Mouse (Mus musculus): ENCODE results near the gene Aars. TPM values are rescaled to one million over a fixed set of nuclear protein-coding genes. Genes with fewer than 3 reads are reported as not detected.
A peak's percentile ranks its signal among the peaks of the same experiment; 100 is the strongest.
"Not testable (repeated sequence)": the region's sequence is repeated elsewhere in the genome, so short reads cannot be mapped to it uniquely, and the experiment has no call there.

Gene Aars
- polyA plus RNA-seq (2016; fragmentation: Nextera tagmentation; extraction: Ambion mirVana), result 78.5 and 83.5 TPM in 2 replicates

DNA sequence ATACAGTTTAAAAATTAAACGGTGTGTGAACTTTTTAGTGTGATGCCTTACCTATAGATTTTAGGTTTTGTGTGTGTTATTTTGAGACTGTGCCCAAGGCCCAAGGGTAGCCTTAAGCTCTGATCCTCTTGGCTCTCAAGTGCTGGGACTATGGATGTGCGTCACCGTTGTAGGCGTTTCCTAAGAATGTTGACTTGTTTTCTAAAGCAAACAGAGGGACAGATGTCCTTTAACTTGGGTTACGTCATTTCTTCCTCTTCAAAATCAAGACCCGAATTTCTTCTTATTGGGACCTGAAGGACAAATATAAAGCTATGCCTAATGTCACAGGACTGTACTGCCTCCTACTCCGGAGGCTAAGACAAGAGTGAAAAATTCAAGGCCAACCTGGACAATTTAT lies at the start of gene Aars:
Gene Aars (plus strand): TSS at position 229 of the 400 bp plus-strand sequence.
- H3K36me3 ChIP-seq, result peaks cover 9% of the 10 kb centered on the region
- 95% methylated on average over 7 of the region's 7 CpGs for WGBS

DNA sequence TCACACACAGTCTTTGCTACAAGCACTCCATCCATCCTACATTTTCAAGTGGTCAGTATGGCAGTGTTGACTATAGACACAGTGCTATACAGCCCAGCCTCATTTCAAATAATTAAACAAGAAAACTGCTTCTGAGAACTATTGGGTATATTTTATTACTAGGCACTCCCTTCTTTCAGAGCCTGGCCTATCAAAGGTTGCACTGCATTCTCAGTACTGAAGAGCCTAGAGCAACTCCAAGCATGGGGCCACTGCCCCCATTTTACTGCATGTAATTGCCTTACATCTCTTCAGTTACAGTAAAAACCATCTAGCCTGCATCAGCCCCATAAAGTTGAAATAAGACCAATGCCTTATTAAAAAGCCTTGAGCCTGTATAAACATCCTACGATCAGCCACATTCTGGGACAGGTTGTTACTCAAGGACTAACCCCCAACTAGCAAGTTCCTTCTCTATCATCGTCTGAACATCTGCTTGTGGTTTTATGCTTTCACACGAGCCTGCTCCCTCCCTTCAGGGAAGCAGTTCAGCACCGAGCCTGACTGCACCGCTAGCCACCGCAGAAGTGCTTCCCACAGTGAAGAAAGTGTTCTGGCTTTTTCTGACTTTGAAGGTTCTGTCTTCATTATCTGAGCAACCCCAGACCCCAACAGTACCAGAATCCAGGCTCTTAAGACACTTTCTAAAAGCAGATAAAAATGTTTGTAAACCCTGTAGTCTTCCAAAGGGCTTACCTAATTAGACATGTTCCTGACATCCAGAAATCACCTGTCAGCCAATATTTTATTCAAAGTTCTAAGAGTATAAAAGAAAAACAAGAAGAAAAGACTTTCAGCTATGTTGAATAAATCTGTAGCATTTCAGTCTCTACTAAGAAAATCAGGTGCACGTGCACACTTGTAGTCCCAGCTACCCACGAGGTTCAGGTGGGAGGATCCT lies 44.9 kb upstream of the Aars start:
- Histone ChIP-seq H3K27me3 (no peaks in the 10 kb centered on the region), H3K36me3 (peaks cover 78% of the 10 kb centered on the region)

More for the DNA sequence above, at the start of gene Aars:
- H3K9ac ChIP-seq, result peak within 1 kb of the TSS; percentile 82
- peak within 1 kb of the TSS; percentile 91 for H3K27ac ChIP-seq
- ATAC-seq (ENCODE audit: low FRiP score), result no peak
- H3K27me3 ChIP-seq, result peaks cover 10% of the 10 kb centered on the region; the same call in 1 of the 2 replicates
- peak within 1 kb of the TSS; percentile 75 for H3K4me2 ChIP-seq (replicated peaks)
- H3K9me3 ChIP-seq (replicated peaks), result no peaks in the 10 kb centered on the region
- H3K4me1 ChIP-seq, result peaks cover 15% of the 10 kb centered on the region
- peak within 1 kb of the TSS; percentile 82 for H3K4me3 ChIP-seq

DNA sequence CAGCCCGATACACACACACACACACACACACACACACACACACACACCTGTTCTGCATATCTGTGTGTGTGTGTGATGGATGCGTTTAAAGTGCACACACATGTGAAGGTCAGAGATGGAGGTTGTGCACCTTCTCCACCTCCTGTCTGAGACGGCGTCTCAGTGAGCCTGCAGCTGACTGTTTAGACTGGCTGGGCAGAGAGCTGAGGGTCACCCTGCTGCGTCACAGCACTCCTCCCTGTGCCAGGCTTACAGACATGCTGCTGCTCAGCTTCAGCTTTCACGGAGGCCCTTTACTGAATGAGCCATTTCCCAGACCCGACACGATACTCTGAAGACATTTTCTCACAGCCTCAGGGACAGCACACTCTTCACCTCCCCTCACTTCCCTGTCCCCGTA lies 42.9 kb upstream of the Aars start:
- H3K36me3 ChIP-seq, result peaks cover 64% of the 10 kb centered on the region
- H3K4me2 ChIP-seq (replicated peaks), result no peak overlapping the region
- 88% methylated on average over 9 of the region's 9 CpGs for WGBS
- H3K27ac ChIP-seq, result no peak overlapping the region
- H3K4me3 ChIP-seq, result no peak overlapping the region
- no peaks in the 10 kb centered on the region for H3K9me3 ChIP-seq (replicated peaks)
- no peaks in the 10 kb centered on the region for H3K4me1 ChIP-seq
- H3K9ac ChIP-seq, result no peak overlapping the region
- no peak for ATAC-seq (ENCODE audit: low FRiP score)
- no peaks in the 10 kb centered on the region for H3K27me3 ChIP-seq

More for the DNA sequence above, 44.9 kb upstream of the Aars start:
- ATAC-seq (ENCODE audit: low FRiP score), result no peak
- Histone ChIP-seq H3K27ac (no peak overlapping the region), H3K9me3 (replicated peaks) (no peaks in the 10 kb centered on the region), H3K4me3 (no peak overlapping the region), H3K4me2 (replicated peaks) (no peak overlapping the region), H3K9ac (no peak overlapping the region), H3K4me1 (no peaks in the 10 kb centered on the region)
- 84% methylated on average over 8 of the region's 8 CpGs for WGBS

DNA sequence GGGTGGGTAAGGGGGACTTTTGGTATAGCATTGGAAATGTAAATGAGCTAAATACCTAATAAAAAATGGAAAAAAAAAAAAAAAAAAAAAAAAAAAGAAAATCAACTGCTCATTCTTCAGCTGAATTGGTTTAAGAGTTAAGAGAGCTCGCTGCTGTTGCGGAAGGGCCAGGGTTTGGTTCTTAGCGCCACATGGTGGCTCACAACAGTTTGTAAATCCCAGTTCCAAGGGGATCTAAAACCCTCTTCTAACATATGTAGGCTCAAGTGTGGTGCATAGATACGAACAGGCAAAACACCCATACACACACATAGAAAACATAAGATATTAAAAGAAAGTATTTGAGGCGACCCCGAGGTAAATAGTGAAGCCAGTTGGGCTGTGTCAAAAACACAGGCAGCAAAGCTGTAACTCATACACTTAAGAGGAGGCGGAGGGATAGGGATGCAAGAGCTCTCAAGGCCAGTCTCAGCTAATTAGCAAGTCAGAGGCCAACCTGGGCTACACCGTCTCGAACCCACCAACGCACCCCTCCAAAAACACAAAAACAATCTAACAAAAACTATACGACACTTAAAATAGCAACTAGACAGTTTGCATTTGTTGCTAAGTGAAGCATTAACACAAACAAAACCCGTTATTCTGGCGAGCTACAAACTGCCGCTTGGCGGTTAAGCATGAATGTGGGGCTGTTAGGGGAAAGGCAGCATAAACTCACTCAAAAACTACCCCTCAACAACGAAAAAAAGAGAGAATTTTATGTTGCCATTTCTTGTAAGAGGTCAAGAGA lies 36.1 kb upstream of the Aars start:
- Histone ChIP-seq H3K4me3 (peak overlapping the region; percentile 87), H3K9ac (peak overlapping the region; percentile 87), H3K27ac (peak overlapping the region; percentile 74; the same call in 1 of the 2 replicates), H3K9me3 (replicated peaks) (no peaks in the 10 kb centered on the region), H3K4me1 (peaks cover 10% of the 10 kb centered on the region), H3K27me3 (no peaks in the 10 kb centered on the region), H3K36me3 (peaks cover 9% of the 10 kb centered on the region), H3K4me2 (replicated peaks) (peak overlapping the region; percentile 86)
- ATAC-seq (ENCODE audit: low FRiP score), result no peak
- WGBS, result 40% methylated on average over 16 of the region's 16 CpGs

DNA sequence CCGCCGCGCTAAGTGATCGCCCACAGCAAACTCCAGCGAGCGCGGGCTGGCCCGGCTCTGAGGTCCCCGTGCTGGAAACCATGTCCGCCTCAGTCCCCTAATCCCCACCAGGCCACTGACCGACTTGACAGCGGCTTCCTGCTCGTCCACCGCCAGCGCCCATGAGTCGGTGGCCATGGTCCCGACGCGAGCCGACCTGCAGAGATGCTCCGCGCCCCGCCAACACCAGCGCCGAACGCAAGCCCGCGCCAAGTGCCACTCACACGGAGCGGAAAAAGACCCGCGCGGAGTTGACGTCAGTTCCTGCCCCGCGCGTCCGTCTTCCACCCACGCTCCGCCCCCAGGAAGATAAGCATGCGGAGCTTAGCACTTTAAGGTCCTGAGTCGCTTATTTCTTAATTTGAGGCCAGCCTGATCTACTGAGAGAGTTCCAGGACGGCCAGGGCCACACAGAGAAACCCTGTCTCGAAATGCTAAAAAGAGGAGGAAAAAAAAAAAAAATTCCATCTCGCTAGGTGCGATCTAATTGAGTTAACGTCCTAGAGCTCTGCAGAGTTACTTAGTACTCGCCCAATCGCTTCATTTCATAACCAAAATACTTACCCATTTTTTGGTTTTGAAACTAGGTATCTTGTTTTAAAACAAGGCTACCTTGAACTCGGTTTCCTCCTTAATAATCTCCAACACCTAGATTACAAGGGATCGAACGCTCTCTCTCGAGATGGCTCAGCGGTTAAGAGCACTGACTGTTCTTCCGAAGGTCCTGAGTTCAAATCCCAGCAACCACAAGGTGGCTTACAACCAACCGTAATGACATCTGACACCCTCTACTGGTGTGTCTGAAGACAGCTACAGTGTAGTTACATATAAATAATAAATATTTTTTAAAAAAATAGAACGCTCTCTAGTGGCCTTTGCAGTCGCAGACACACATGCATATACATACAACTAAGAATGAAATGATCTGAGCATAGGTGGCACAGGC lies 35.1 kb upstream of the Aars start, which contains the start of gene Ddx19a:
Gene Ddx19a (minus strand): TSS at position 254 of the 985 bp plus-strand sequence.
- Histone ChIP-seq H3K27me3 (no peaks in the 10 kb centered on the region), H3K9ac (peak within 1 kb of the TSS; percentile 87), H3K4me2 (replicated peaks) (peak within 1 kb of the TSS; percentile 86), H3K4me3 (peak within 1 kb of the TSS; percentile 87), H3K27ac (peak within 1 kb of the TSS; percentile 74), H3K9me3 (replicated peaks) (no peaks in the 10 kb centered on the region), H3K36me3 (peaks cover 3% of the 10 kb centered on the region), H3K4me1 (peaks cover 10% of the 10 kb centered on the region)
- WGBS, result 3% methylated on average over 58 of the region's 58 CpGs
- ATAC-seq (ENCODE audit: low FRiP score), result peak; percentile 94

DNA sequence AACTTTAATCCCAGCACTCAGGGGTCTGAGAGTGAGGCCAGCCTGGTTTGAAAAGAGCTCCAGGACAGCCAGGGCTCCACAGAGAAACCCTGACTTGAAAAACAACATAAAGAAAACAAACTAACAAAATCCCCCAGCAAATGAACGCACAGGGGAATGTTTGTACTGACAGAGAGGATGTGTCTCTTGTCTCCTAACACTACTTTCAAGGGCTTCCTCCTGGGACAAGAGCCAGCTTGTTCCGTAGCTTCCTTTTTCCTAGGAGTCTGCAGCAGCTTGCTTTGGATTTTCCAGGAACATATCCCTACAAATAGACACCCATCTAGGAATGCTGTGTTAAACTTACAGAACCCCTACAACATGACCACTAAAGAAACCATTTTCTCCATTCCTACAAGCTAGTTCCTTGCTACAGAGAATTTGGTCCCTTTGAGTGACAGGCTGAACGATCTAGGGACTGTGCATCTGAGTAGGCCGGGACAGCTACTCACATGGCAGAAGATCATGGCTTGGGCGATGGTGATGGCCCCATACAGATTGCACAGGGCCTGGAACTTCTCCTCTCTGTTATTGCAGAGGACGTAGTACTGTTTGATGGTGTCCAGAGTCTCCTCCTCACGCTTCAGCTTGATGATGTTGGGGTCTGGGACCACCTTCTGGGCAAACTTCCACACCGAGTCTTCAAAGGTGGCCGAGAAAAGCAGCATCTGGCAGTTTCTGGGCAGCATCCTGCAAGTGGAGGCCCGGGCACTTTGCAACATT lies 22.5 kb upstream of the Aars start:
- not testable (repeated sequence) for H3K27me3 ChIP-seq; ATAC-seq (ENCODE audit: low FRiP score); H3K4me3 ChIP-seq; H3K9ac ChIP-seq; H3K4me1 ChIP-seq; H3K27ac ChIP-seq; H3K4me2 ChIP-seq (replicated peaks); H3K9me3 ChIP-seq (replicated peaks)
- peaks cover 48% of the 10 kb centered on the region for H3K36me3 ChIP-seq
- 90% methylated on average over 7 of the region's 10 CpGs for WGBS

DNA sequence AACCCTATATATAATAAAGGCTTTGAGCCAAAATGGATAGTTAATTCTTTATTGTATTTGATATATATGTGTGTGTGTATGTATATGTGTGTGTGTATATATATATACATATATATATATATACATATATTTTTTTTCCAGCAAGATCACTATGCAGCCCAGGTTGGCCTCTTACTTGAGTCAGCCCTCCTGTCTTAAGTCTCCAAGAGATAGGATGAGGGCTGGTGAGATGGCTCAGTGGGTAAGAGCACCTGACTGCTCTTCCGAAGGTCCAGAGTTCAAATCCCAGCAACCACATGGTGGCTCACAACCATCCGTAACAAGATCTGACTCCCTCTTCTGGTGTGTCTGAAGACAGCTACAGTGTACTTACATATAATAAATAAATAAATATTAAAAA lies 6.3 kb upstream of the Aars start:
- H3K9me3 ChIP-seq (replicated peaks); H3K27me3 ChIP-seq; ATAC-seq (ENCODE audit: low FRiP score); H3K4me2 ChIP-seq (replicated peaks); H3K36me3 ChIP-seq; H3K4me1 ChIP-seq; H3K9ac ChIP-seq; H3K27ac ChIP-seq; H3K4me3 ChIP-seq: not testable (repeated sequence)
- 78% methylated on average over 2 of the region's 2 CpGs for WGBS

DNA sequence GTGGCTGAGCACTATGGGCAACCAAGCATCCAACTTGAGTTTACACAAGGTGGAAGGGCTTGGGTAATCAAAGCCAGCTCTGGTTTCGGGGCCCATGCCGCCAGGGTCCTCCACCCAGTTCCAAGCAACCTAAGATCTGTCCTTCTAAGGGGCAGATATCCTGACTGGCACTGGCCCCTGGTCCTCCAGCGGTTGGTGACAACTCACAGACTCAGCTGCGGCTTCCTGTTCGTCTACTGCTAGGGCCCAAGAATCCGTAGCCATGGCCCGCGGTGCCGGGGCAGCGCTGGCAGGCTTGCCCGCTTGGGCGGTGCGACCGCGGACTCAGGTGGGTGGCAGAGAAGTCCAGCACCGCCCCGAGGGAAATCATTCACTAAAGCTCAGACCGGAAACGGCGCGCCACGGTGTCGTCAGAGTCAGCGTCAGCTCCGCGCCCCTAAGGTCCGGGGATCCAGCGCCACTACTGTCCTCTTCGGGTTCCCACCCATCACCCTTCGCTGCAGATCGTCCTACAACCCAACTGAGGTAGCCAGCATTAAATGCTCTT lies 5.5 kb upstream of the Aars start:
- under 1% methylated on average over 31 of the region's 31 CpGs for WGBS
- no peaks in the 10 kb centered on the region for H3K36me3 ChIP-seq
- peak; percentile 88 for ATAC-seq (ENCODE audit: low FRiP score)
- peaks cover 10% of the 10 kb centered on the region; the same call in 1 of the 2 replicates for H3K27me3 ChIP-seq
- peak overlapping the region; percentile 72 for H3K9ac ChIP-seq
- H3K4me2 ChIP-seq (replicated peaks), result peak overlapping the region; percentile 60
- no peak overlapping the region for H3K27ac ChIP-seq
- H3K9me3 ChIP-seq (replicated peaks), result no peaks in the 10 kb centered on the region
- H3K4me3 ChIP-seq, result peak overlapping the region; percentile 59
- H3K4me1 ChIP-seq, result peaks cover 3% of the 10 kb centered on the region; the same call in 1 of the 2 replicates

DNA sequence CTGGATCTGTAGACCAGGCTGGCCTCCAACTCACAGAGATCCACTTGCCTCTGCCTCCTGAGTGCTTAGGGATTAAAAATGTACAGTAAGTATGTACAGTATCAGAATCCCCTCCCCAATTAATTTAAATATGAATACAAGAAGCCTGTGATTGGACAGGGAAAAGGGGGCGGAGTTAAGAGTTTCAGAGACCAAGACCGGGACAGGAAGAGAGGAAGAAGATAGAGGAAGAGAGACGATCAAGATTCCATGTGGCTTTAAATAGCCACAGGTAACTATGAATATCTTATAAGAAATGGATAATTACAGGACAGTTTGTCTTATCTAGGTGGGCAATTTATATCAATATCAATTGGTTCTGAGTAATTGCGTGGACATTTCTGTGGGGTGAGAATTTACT lies 3.4 kb upstream of the Aars start:
- 65% methylated on average over 4 of the region's 4 CpGs for WGBS
- Histone ChIP-seq H3K36me3 (no peaks in the 10 kb centered on the region), H3K9me3 (replicated peaks) (no peaks in the 10 kb centered on the region), H3K27ac (no peak overlapping the region), H3K4me2 (replicated peaks) (no peak overlapping the region), H3K4me1 (peaks cover 7% of the 10 kb centered on the region), H3K4me3 (no peak overlapping the region), H3K9ac (no peak overlapping the region), H3K27me3 (peaks cover 10% of the 10 kb centered on the region; the same call in 1 of the 2 replicates)
- ATAC-seq (ENCODE audit: low FRiP score), result no peak

DNA sequence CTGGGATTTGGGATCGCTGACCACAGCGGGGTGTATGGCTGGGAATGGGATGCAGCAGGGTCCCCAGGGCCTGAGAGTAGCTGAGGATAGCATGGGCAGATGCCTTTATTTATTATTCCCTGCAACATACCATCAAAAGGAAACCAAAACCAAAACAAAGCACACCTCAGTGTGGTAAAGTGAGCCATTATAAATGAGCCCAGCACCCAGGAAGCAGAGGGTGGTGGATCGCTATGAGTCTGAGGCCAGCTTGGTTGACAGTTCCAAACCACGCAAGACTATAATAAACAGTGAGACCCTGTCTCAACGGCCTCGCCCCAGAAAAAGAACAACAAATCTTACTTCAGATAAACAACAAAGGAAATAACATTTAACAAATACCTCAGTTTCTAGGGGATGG lies 2.9 kb upstream of the Aars start:
- ATAC-seq (ENCODE audit: low FRiP score), result no peak
- H3K4me3 ChIP-seq, result no peak overlapping the region
- no peak overlapping the region for H3K9ac ChIP-seq
- no peaks in the 10 kb centered on the region for H3K36me3 ChIP-seq
- no peaks in the 10 kb centered on the region for H3K9me3 ChIP-seq (replicated peaks)
- no peak overlapping the region for H3K4me2 ChIP-seq (replicated peaks)
- WGBS, result 83% methylated on average over 6 of the region's 6 CpGs
- peaks cover 12% of the 10 kb centered on the region for H3K4me1 ChIP-seq
- H3K27me3 ChIP-seq, result peaks cover 10% of the 10 kb centered on the region; the same call in 1 of the 2 replicates
- no peak overlapping the region for H3K27ac ChIP-seq

All from hindbrain, embryonic 12.5 days (tissue).